Mouse (Mus musculus) c-Kit-positive CD71-positive TER-119-negative erythroid progenitor cells, embryonic 14.5 days (primary cell): Measurements from ENCODE around the gene 4932414N04Rik.
"Not testable (repeated sequence)": the region's sequence is repeated elsewhere in the genome, so short reads cannot be mapped to it uniquely, and the experiment has no call there.

Source experiments
- DNase-seq: peaks from one replicate; pipeline ENCODE4 v3.0.0-alpha.2; 2013; ENCODE audit warnings: low read depth

Gene 4932414N04Rik

GRCm38 (mm10) chr2:68656186-68656585 lies at the start of gene 4932414N04Rik:
Gene 4932414N04Rik, plus strand, starts transcription at chr2:68656486.
- DNase-seq, result not testable (repeated sequence)

- DNase-seq, result no peak
These were observed 75.9 kb downstream of the 4932414N04Rik start for GRCm38 (mm10) chr2:68732216-68732615.

GRCm38 (mm10) chr2:68739772-68740739 lies 83.8 kb downstream of the 4932414N04Rik start:
- no peak for DNase-seq

- no peak for DNase-seq
These were observed 88.3 kb downstream of the 4932414N04Rik start for GRCm38 (mm10) chr2:68744599-68744998.

GRCm38 (mm10) chr2:68756179-68756578 lies 99.9 kb downstream of the 4932414N04Rik start:
- no peak for DNase-seq

GRCm38 (mm10) chr2:68756793-68757192 lies 100.5 kb downstream of the 4932414N04Rik start:
- no peak for DNase-seq

GRCm38 (mm10) chr2:68765371-68765770 lies 109.1 kb downstream of the 4932414N04Rik start:
- no peak for DNase-seq

- no peak for DNase-seq
These were observed 111.1 kb downstream of the 4932414N04Rik start for GRCm38 (mm10) chr2:68767186-68767890.

- no peak for DNase-seq
These were observed 126.2 kb downstream of the 4932414N04Rik start for GRCm38 (mm10) chr2:68782268-68783132.

GRCm38 (mm10) chr2:68783664-68784063 lies 127.4 kb downstream of the 4932414N04Rik start:
- not testable (repeated sequence) for DNase-seq

GRCm38 (mm10) chr2:68784710-68785427 lies 128.6 kb downstream of the 4932414N04Rik start:
- DNase-seq, result peak; percentile 36

- DNase-seq, result no peak
These were observed 130.9 kb downstream of the 4932414N04Rik start for GRCm38 (mm10) chr2:68787161-68787675.

GRCm38 (mm10) chr2:68792296-68792695 lies 136.0 kb downstream of the 4932414N04Rik start:
- no peak for DNase-seq

GRCm38 (mm10) chr2:68793472-68793871 lies 137.2 kb downstream of the 4932414N04Rik start:
- DNase-seq, result no peak

- DNase-seq, result no peak
These were observed 137.9 kb downstream of the 4932414N04Rik start for GRCm38 (mm10) chr2:68794181-68794580.

GRCm38 (mm10) chr2:68794616-68795015 lies 138.3 kb downstream of the 4932414N04Rik start:
- no peak for DNase-seq

GRCm38 (mm10) chr2:68796011-68796775 lies 139.9 kb downstream of the 4932414N04Rik start:
- no peak for DNase-seq

GRCm38 (mm10) chr2:68797106-68797505 lies 140.8 kb downstream of the 4932414N04Rik start:
- no peak for DNase-seq
